Mouse (Mus musculus) megakaryocyte-erythroid progenitor cell, adult 5-6 weeks (primary cell): ENCODE results near the gene Slc38a3. TPM values are rescaled to one million over a fixed set of nuclear protein-coding genes. Genes with fewer than 3 reads are reported as not detected.

Experiments
- ATAC-seq: replicated peaks from 2 replicates; pipeline ENCODE4 v1.8.0; 2016; ENCODE audit warnings: mild to moderate bottlenecking, inconsistent platforms; ENCODE audit not compliant: severe bottlenecking, poor library complexity, low FRiP score, low TSS enrichment
- total RNA-seq, 2 experiments: library from RNA; stranded (forward) in 1 of 2; stranded (reverse) in 1 of 2; fragments of 200-1000, 215-1000 nt in 1 of 2; fragments of >200 nt in 1 of 2; fragmentation: Nextera tagmentation in 1 of 2; gene quantifications; 2 replicates each; pipeline ENCODE4 v1.2.3; 2014 to 2017

Gene Slc38a3
- total RNA-seq, 2 experiments from 2014 or later: not detected

- ATAC-seq: no peak
These were observed 41.7 kb downstream of the Slc38a3 start for GRCm38 (mm10) chr9:107627387-107628255.

- ATAC-seq: peak; percentile 64
These were observed 42.5 kb downstream of the Slc38a3 start for GRCm38 (mm10) chr9:107626844-107627277.

- ATAC-seq: peak; percentile 38
These were observed 43.0 kb downstream of the Slc38a3 start for GRCm38 (mm10) chr9:107626158-107626843.

GRCm38 (mm10) chr9:107625351-107626128 is 43.8 kb downstream of the Slc38a3 start:
- no peak for ATAC-seq

- no peak for ATAC-seq
These were observed 44.4 kb downstream of the Slc38a3 start for GRCm38 (mm10) chr9:107624951-107625350.

- no peak for ATAC-seq
These were observed 44.8 kb downstream of the Slc38a3 start for GRCm38 (mm10) chr9:107624539-107624938.

- no peak for ATAC-seq
These were observed 48.4 kb downstream of the Slc38a3 start for GRCm38 (mm10) chr9:107620954-107621353.

- no peak for ATAC-seq
These were observed 49.8 kb downstream of the Slc38a3 start for GRCm38 (mm10) chr9:107619546-107619879.

- ATAC-seq: peak; percentile 58
These were observed 50.4 kb downstream of the Slc38a3 start for GRCm38 (mm10) chr9:107618778-107619545.

- no peak for ATAC-seq
These were observed 51.2 kb downstream of the Slc38a3 start for GRCm38 (mm10) chr9:107618098-107618497.

- ATAC-seq: no peak
These were observed 51.9 kb downstream of the Slc38a3 start for GRCm38 (mm10) chr9:107617461-107617860.

GRCm38 (mm10) chr9:107615035-107615434 is 54.3 kb downstream of the Slc38a3 start:
- ATAC-seq: no peak

GRCm38 (mm10) chr9:107612945-107613569 is 56.3 kb downstream of the Slc38a3 start:
- no peak for ATAC-seq

GRCm38 (mm10) chr9:107612191-107612944 is 57.0 kb downstream of the Slc38a3 start:
- ATAC-seq: peak; percentile 88

- no peak for ATAC-seq
These were observed 57.7 kb downstream of the Slc38a3 start for GRCm38 (mm10) chr9:107611456-107612190.

GRCm38 (mm10) chr9:107609433-107609830 is 59.9 kb downstream of the Slc38a3 start:
- ATAC-seq: no peak

GRCm38 (mm10) chr9:107608741-107609432 is 60.4 kb downstream of the Slc38a3 start, which contains the start of gene Sema3b:
Gene Sema3b (minus strand): TSS chr9:107609229.
- ATAC-seq: no peak
